Mouse (Mus musculus) lung, embryonic 14.5 days (tissue): Measurements from ENCODE around the gene Adgrb3. TPM values are rescaled to one million over a fixed set of nuclear protein-coding genes. Genes with fewer than 3 reads are reported as not detected.
"Not testable (repeated sequence)": the region's sequence is repeated elsewhere in the genome, so short reads cannot be mapped to it uniquely, and the experiment has no call there.

Source experiments
- ATAC-seq: fragments of 200-750 bp; cut with Nextera tagmentation; 2 replicates; pipeline ENCODE4 v1.8.0; 2017; ENCODE audit warnings: mild to moderate bottlenecking, moderate TSS enrichment, moderate library complexity; ENCODE audit not compliant: insufficient read depth
- DNase-seq: peaks from one replicate; pipeline ENCODE4 v3.0.0-alpha.2; 2015
- H3K27ac ChIP-seq: fragments of 300-500 bp; sonication (generic); 2 replicates; pipeline ENCODE4 v1.5.1; 2014; ENCODE audit warnings: low read depth, mild to moderate bottlenecking, moderate library complexity
- H3K27me3 ChIP-seq: fragments of 300-500 bp; sonication (generic); 2 replicates; pipeline ENCODE4 v1.6.1; 2014; ENCODE audit warnings: low read length, control low read depth; ENCODE audit not compliant: insufficient read depth
- H3K36me3 ChIP-seq: fragments of 300-500 bp; sonication (generic); 2 replicates; pipeline ENCODE4 v1.6.1; 2014; ENCODE audit warnings: control low read depth; ENCODE audit not compliant: insufficient read depth
- H3K4me1 ChIP-seq: fragments of 300-500 bp; sonication (generic); 2 replicates; pipeline ENCODE4 v1.6.1; 2014; ENCODE audit warnings: antibody characterized with exemption, control low read depth; ENCODE audit not compliant: insufficient read depth
- H3K4me2 ChIP-seq: fragments of 300-500 bp; sonication (generic); 2 replicates; pipeline ENCODE4 v1.6.1; 2014; ENCODE audit warnings: mild to moderate bottlenecking
- H3K4me3 ChIP-seq: fragments of 300-500 bp; sonication (generic); 2 replicates; pipeline ENCODE4 v1.5.1; 2014; ENCODE audit warnings: low read depth, low read length
- H3K9ac ChIP-seq: fragments of 300-500 bp; sonication (generic); 2 replicates; pipeline ENCODE4 v1.6.1; 2014
- H3K9me3 ChIP-seq: fragments of 300-500 bp; sonication (generic); 2 replicates; pipeline ENCODE4 v1.6.1; 2016; ENCODE audit warnings: low read depth, low read length, control low read depth
- CTCF ChIP-seq: IDR thresholded peaks from 2 replicates; pipeline ENCODE4 v1.5.1; 2016; ENCODE audit warnings: antibody characterized with exemption, low read depth
- WGBS: fragments of 180-500 bp; shearing (Covaris S2); extraction: QIAGEN DNeasy Blood & Tissue Kit; methylation state at CpG from one replicate; pipeline ENCODE4 v1.1.7; 2014; 5-methylcytosine and 5-hydroxymethylcytosine counted together
- polyA plus RNA-seq: library from polyadenylated mRNA; unstranded; fragments of >200 nt; fragmentation: Nextera tagmentation; extraction: Ambion mirVana; gene quantifications from 2 replicates; pipeline ENCODE4 v1.2.1, GENCODE M21; 2014

Gene Adgrb3
- polyA plus RNA-seq, 1 experiment from 2014 or later, result 0.74 TPM

GRCm38 (mm10) chr1:25034161-25034560 lies 795.3 kb downstream of the Adgrb3 start:
- whole genome bisulfite sequencing, result 79% methylated on average over 10 of the region's 10 CpGs
- ATAC-seq (no peak), DNase-seq (no peak)
- TF ChIP-seq CTCF, result no peak
- no peak overlapping the region for H3K9ac ChIP-seq
- H3K4me3 ChIP-seq, result no peak overlapping the region
- H3K4me1 ChIP-seq, result no peaks in the 10 kb centered on the region
- H3K27ac ChIP-seq, result no peak overlapping the region
- no peaks in the 10 kb centered on the region for H3K36me3 ChIP-seq
- H3K9me3 ChIP-seq, result no peaks in the 10 kb centered on the region
- no peaks in the 10 kb centered on the region for H3K27me3 ChIP-seq
- no peak overlapping the region for H3K4me2 ChIP-seq

DNA sequence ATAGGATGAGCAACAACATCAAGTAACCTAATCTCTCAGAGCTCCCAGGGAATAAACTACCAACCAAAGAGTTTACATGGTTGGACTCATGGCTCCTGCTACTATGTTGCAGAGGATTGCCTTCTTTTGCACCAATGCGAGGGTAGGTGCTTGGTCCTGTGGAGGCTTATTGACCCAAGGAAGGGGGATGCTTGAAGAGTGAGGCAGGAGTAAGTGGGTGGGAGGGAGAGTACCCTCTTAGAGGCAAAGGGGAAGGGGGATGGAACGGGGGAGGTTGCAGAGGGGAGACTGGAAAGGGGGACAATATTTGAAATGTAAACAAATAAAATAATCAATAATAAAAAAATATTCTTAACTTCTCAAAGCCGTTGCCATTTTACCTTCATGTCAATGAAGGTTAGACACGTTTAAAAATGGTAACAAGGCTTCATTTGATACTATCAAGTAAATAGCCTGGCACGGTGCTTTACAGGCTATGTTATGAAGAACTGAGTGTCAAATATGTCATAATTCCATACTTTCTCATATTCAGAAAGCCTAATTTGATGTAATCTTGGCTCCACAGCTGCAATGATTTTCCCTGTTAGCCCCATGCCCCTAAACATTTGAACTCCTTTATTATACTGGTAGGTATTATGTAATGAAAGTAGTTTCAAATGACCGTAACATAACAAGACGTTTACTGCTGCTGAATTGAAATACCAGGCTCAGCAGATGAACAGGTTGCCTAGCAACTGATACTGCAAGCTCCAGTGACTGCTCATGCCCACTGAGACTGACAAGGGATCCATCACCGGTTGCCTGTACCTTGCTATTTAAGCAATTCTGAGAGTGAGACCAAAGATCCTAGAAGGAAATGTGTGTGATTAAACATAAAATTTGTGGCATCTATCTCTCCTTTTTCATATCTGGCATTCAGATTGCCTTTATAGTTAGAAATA lies 796.1 kb downstream of the Adgrb3 start:
- H3K4me1 ChIP-seq, result no peaks in the 10 kb centered on the region
- no peak for ATAC-seq
- no peaks in the 10 kb centered on the region for H3K27me3 ChIP-seq
- TF ChIP-seq CTCF, result no peak
- H3K36me3 ChIP-seq, result no peaks in the 10 kb centered on the region
- 67% methylated on average over 8 of the region's 8 CpGs for WGBS
- H3K4me2 ChIP-seq, result no peak overlapping the region
- H3K9ac ChIP-seq, result no peak overlapping the region
- no peak overlapping the region for H3K27ac ChIP-seq
- DNase-seq, result no peak
- no peaks in the 10 kb centered on the region for H3K9me3 ChIP-seq
- no peak overlapping the region for H3K4me3 ChIP-seq

- no peak for ATAC-seq
- no peak for DNase-seq
Measured at GRCm38 (mm10) chr1:25023156-25023555, 806.4 kb downstream of the Adgrb3 start.

GRCm38 (mm10) chr1:25017851-25018250 lies 811.7 kb downstream of the Adgrb3 start:
- ATAC-seq, H3K4me1 ChIP-seq, H3K9me3 ChIP-seq, DNase-seq, H3K27ac ChIP-seq, H3K9ac ChIP-seq, H3K36me3 ChIP-seq, H3K4me2 ChIP-seq, H3K27me3 ChIP-seq, H3K4me3 ChIP-seq: not testable (repeated sequence)
- 44% methylated on average over 6 of the region's 8 CpGs for WGBS

More at GRCm38 (mm10) chr1:25023156-25023555, 806.4 kb downstream of the Adgrb3 start:
- Histone ChIP-seq H3K9me3 (no peaks in the 10 kb centered on the region), H3K36me3 (no peaks in the 10 kb centered on the region), H3K4me1 (no peaks in the 10 kb centered on the region), H3K27ac (no peak overlapping the region), H3K4me2 (no peak overlapping the region), H3K9ac (no peak overlapping the region), H3K27me3 (no peaks in the 10 kb centered on the region), H3K4me3 (no peak overlapping the region)
- no peak for TF ChIP-seq CTCF
- 63% methylated on average over 3 of the region's 3 CpGs for WGBS
